Mouse (Mus musculus) heart, embryonic 14.5 days (tissue): ENCODE measurements at regions not wholly inside any gene's neighbourhood (a gene's known extent, or its start where the extent isn't known, plus 50 kb on each side); places are given as distances from the start of the nearest gene placed in this dataset.

ENCODE experiments used
- ATAC-seq: fragments of 200-750 bp; cut with Nextera tagmentation; 2 replicates; pipeline ENCODE4 v1.8.0; 2017; ENCODE audit warnings: low read depth, moderate TSS enrichment; ENCODE audit not compliant: insufficient number of reproducible peaks, insufficient read depth, low FRiP score
- H3K27ac ChIP-seq, 2 experiments: fragments of 200-500 bp in 1 of 2; fragments of 300-500 bp in 1 of 2; sonication (generic) in 1 of 2; replicated peaks in 1 of 2; 2 replicates each; pipeline ENCODE4 v1.5.1; 2012 to 2014; ENCODE audit warnings: low read depth in 2 of 2, low read length in 2 of 2, control low read depth in 1 of 2, mild to moderate bottlenecking in 1 of 2, mixed read lengths in 1 of 2; ENCODE audit not compliant: control insufficient read depth in 1 of 2, insufficient read depth in 1 of 2
- H3K27me3 ChIP-seq: fragments of 300-500 bp; sonication (generic); 2 replicates; pipeline ENCODE4 v1.6.1; 2014; ENCODE audit warnings: mild to moderate bottlenecking, low read length, control low read depth; ENCODE audit not compliant: control insufficient read depth, insufficient read depth
- H3K36me3 ChIP-seq: fragments of 300-500 bp; sonication (generic); 2 replicates; pipeline ENCODE4 v1.6.1; 2014; ENCODE audit warnings: mild to moderate bottlenecking, control low read depth, low read length, mixed read lengths; ENCODE audit not compliant: control insufficient read depth, insufficient read depth
- H3K4me1 ChIP-seq, 2 experiments: fragments of 200-500 bp in 1 of 2; fragments of 300-500 bp in 1 of 2; sonication (generic) in 1 of 2; 2 replicates each; pipeline ENCODE4 v1.6.1; 2012 to 2014; ENCODE audit warnings: low read length in 2 of 2, control low read depth in 1 of 2, mixed read lengths in 1 of 2; ENCODE audit not compliant: control insufficient read depth in 2 of 2, insufficient read depth in 2 of 2
- H3K4me2 ChIP-seq: fragments of 300-500 bp; sonication (generic); 2 replicates; pipeline ENCODE4 v1.6.1; 2014; ENCODE audit warnings: mild to moderate bottlenecking, low read length
- H3K4me3 ChIP-seq, 2 experiments: fragments of 200-500 bp in 1 of 2; fragments of 300-500 bp in 1 of 2; sonication (generic) in 1 of 2; 2 replicates each; pipeline ENCODE4 v1.5.1; 2012 to 2014; ENCODE audit warnings: low read length in 2 of 2, mild to moderate bottlenecking in 2 of 2, control low read depth in 1 of 2, low read depth in 1 of 2, moderate library complexity in 1 of 2; ENCODE audit not compliant: control insufficient read depth in 1 of 2, insufficient read depth in 1 of 2
- H3K9ac ChIP-seq: fragments of 300-500 bp; sonication (generic); 2 replicates; pipeline ENCODE4 v1.6.1; 2014; ENCODE audit warnings: mild to moderate bottlenecking, low read length
- H3K9me3 ChIP-seq: fragments of 300-500 bp; sonication (generic); 2 replicates; pipeline ENCODE4 v1.6.1; 2016; ENCODE audit warnings: low read length, control low read depth; ENCODE audit not compliant: control insufficient read depth
- WGBS: fragments of 180-500 bp; shearing (Covaris S2); extraction: QIAGEN DNeasy Blood & Tissue Kit; methylation state at CpG from one replicate; pipeline ENCODE4 v1.1.7; 2014; 5-methylcytosine and 5-hydroxymethylcytosine counted together

DNA sequence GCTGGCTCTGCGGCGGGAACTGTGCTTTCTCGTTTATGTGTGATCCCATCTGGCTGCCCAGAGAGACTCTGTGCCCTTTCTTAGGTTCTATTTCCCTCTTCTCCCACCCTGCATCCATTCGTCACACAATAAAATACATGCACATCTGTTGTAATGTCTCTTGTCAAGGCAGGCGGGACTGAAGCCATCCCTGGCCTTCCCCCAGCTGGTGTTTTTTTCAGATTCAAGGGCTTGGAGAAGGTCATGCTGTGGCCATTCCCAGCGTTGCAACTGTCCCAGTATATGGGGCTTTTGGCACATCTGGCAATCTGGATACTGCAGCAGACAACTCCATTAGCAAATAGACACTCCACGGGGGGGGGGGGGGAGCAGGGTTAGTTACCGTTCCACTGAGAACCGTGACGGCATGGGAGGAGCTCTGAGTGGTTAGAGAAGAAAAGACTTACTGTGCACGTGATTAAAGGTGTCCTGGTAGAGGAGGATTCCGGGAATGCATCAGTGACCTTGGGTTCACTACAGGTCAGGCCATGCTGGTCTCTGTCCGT lies 200.7 kb upstream of the Eif4g2 start:
- Histone ChIP-seq H3K36me3 (no peaks in the 10 kb centered on the region), H3K9ac (no peak overlapping the region), H3K27ac (no peak overlapping the region), H3K4me3 (no peak overlapping the region), H3K4me2 (no peak overlapping the region), H3K9me3 (no peaks in the 10 kb centered on the region), H3K4me1 (no peaks in the 10 kb centered on the region), H3K27me3 (no peaks in the 10 kb centered on the region)
- ATAC-seq = no peak
- 67% methylated on average over 13 of the region's 13 CpGs for WGBS

DNA sequence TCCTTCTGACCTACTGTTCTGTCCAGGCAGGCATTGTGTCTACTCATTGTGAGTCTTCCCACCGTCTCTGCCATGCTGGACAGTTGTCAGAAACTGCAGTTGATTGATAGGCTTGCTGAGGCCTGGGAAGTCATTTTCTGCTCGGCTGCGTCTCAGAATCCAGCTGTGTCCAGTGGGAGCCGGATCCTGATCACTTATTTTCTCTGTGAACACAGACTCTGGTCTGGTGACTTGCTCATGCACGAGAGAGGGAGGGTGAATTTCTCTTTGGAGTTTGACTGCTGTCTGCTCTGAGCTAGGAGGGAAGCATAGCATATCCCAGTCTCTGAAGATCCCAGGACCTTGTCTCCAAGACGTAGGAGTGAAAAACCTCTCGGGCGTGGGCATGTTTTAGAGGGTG lies 199.5 kb upstream of the Eif4g2 start:
- Histone ChIP-seq H3K4me1 (no peaks in the 10 kb centered on the region), H3K9ac (no peak overlapping the region), H3K36me3 (no peaks in the 10 kb centered on the region), H3K4me2 (no peak overlapping the region), H3K27me3 (no peaks in the 10 kb centered on the region), H3K4me3 (no peak overlapping the region), H3K27ac (no peak overlapping the region), H3K9me3 (no peaks in the 10 kb centered on the region)
- 71% methylated on average over 8 of the region's 8 CpGs for WGBS
- no peak for ATAC-seq

DNA sequence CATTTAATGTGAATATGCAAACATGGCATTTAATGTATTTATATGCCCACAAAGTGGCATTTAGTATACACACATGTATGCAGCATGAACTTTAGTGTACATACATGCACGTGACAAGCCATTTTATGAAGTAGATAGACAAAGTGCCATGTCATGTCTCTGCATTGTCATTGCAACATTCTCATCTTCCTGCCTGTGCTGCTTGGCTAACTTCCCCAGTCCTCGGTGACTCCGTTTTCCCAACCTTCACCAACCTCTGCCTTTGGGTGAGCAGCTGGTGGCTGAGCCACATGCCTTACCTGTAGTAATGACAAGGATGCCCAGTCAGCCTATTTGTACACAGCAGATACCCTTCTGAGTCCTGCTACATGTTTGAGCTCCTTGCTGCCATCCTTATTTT lies 194.9 kb upstream of the Eif4g2 start:
- Histone ChIP-seq H3K9me3 (no peaks in the 10 kb centered on the region), H3K27ac (no peak overlapping the region), H3K27me3 (no peaks in the 10 kb centered on the region), H3K4me1 (no peaks in the 10 kb centered on the region), H3K4me3 (no peak overlapping the region), H3K9ac (no peak overlapping the region), H3K4me2 (no peak overlapping the region), H3K36me3 (no peaks in the 10 kb centered on the region)
- ATAC-seq = no peak
- 82% methylated on average over 3 of the region's 3 CpGs for WGBS

DNA sequence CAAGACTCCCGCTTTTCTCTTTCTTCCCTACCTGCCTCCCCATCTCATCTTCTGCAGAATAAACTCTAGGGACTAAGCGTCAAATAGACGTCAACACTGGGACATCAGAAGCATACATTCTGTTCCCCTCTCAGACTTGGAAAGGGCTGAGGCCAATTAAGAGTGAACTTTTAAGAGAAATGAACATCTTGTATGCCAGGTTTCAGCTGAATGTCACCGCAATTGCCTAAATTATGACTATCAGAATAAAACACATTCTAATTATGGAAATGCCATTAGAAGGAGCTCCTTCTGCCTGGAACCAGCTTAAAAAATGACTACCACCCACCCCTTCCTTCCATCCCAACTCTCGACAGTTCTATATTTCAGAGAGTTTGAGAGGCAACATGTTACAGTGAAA lies 191.0 kb upstream of the Eif4g2 start:
- Histone ChIP-seq H3K4me1 (no peaks in the 10 kb centered on the region), H3K4me2 (no peak overlapping the region), H3K4me3 (no peak overlapping the region), H3K36me3 (no peaks in the 10 kb centered on the region), H3K9ac (no peak overlapping the region), H3K27ac (no peak overlapping the region), H3K27me3 (no peaks in the 10 kb centered on the region), H3K9me3 (no peaks in the 10 kb centered on the region)
- ATAC-seq = no peak
- 89% methylated on average over 5 of the region's 5 CpGs for WGBS

DNA sequence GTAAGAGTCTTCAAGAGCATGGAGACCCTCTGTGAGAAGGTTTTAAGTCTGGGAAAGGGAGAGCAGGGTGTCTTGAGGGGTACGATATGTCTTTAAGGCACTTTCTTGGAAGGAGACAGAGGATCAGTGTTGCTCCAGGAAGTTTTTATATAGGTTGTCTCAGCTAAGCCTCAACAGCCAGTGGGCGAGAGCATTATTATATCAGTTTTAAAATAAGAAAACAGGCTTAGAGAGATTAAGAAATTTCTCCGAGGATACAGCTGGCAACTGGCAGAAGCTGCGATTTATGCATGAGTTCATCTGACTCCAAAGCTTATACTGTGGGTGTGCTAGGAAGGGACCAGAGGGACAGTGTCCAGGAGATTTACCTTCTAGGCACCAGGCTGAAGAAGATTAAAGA lies 188.0 kb upstream of the Eif4g2 start:
- WGBS = 77% methylated on average over 4 of the region's 4 CpGs

DNA sequence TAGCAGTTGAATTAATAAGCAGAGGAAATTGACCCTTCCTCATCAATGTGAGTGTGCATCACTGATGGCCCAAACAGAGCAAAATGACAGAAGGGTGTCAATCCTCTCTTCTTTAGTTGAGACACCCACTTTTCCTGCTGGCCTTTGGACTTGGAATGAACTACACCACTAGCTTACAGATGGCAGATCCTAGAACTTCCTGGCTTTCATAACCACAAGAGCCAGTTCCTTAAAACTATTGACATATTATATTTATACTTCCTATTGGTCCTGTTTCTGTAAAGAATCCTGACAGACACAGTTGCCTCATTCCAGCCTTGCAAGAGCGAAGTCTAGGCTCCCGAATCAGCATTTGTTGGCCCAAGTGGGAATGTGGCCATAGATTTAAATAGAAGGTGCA lies 185.4 kb upstream of the Eif4g2 start:
- 80% methylated on average over 2 of the region's 2 CpGs for WGBS
- H3K4me1 ChIP-seq = no peaks in the 10 kb centered on the region
- no peaks in the 10 kb centered on the region for H3K9me3 ChIP-seq
- H3K9ac ChIP-seq = no peak overlapping the region
- H3K27ac ChIP-seq = no peak overlapping the region
- H3K36me3 ChIP-seq = no peaks in the 10 kb centered on the region
- ATAC-seq = no peak
- no peaks in the 10 kb centered on the region for H3K27me3 ChIP-seq
- no peak overlapping the region for H3K4me2 ChIP-seq
- H3K4me3 ChIP-seq = no peak overlapping the region

More for the DNA sequence above, 188.0 kb upstream of the Eif4g2 start:
- Histone ChIP-seq H3K36me3 (no peaks in the 10 kb centered on the region), H3K9me3 (no peaks in the 10 kb centered on the region), H3K4me3 (no peak overlapping the region), H3K9ac (no peak overlapping the region), H3K4me1 (no peaks in the 10 kb centered on the region), H3K4me2 (no peak overlapping the region), H3K27ac (no peak overlapping the region), H3K27me3 (no peaks in the 10 kb centered on the region)
- no peak for ATAC-seq

DNA sequence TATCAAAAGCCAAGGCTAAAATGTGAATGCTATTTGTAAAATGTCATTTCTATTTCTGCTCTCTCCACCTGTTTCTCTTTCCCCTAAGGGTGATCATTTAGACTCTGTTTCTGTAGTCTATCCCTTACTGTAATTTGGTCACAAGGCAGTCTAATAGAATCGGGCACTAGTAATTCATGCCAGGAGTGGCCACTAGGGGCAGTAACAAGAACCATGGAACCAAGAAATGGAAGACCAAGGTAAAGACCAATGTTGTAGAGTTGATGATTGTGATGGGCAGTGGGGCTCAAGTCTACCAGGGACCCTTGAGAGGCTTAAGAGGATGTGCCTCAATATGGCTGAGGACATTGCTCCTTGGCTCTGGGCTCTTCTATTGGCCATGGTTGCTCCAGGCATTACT lies 180.5 kb upstream of the Eif4g2 start:
- Histone ChIP-seq H3K27ac (no peak overlapping the region), H3K36me3 (no peaks in the 10 kb centered on the region), H3K27me3 (no peaks in the 10 kb centered on the region), H3K4me1 (no peaks in the 10 kb centered on the region), H3K9me3 (no peaks in the 10 kb centered on the region), H3K4me2 (no peak overlapping the region), H3K9ac (no peak overlapping the region), H3K4me3 (no peak overlapping the region)
- no peak for ATAC-seq
- WGBS = 67% methylated on average over 1 of the region's 1 CpGs
